Mouse (Mus musculus) liver, postnatal 0 days (tissue): ENCODE data around the gene Rd3l.

ENCODE experiments used
- CTCF ChIP-seq: sonication (generic); IDR thresholded peaks from 2 replicates; pipeline ENCODE4 v1.5.1; 2016; ENCODE audit warnings: antibody characterized with exemption, low read depth
- EP300 ChIP-seq: IDR thresholded peaks from 2 replicates; pipeline ENCODE4 v1.6.1; 2016; ENCODE audit warnings: antibody characterized with exemption, low read depth, mild to moderate bottlenecking

GRCm38 (mm10) chr12:111936706-111937550 lies 44.2 kb downstream of the Rd3l start:
- TF ChIP-seq CTCF (no peak), EP300 (no peak)
